Mouse (Mus musculus) ovary, postnatal 10 days (tissue): ENCODE results near the gene 1700001C19Rik.

Source experiments
- DNase-seq: peaks from one replicate; pipeline ENCODE4 v3.0.0; 2022; ENCODE audit warnings: low spot score

Gene 1700001C19Rik

DNA sequence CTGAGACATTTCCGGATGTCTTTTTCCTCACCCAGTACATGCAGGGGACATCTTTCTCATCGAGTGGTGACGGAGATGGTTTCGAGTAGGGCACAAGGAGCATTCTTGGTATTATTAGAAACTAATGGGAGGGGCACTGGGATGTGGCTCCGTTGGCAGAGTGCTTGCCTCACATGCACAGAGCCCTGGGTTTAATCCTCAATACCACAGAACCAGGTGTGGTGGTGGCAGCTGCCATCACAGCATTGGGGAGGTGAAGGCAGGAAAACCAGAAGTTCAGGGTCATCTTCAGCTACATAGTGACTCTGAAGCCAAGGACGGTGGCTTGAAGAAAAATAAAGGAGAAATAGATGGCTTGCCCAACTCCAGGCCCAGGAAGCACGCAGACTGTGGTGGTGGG is 25.0 kb upstream of the 1700001C19Rik start:
- no peak for DNase-seq

DNA sequence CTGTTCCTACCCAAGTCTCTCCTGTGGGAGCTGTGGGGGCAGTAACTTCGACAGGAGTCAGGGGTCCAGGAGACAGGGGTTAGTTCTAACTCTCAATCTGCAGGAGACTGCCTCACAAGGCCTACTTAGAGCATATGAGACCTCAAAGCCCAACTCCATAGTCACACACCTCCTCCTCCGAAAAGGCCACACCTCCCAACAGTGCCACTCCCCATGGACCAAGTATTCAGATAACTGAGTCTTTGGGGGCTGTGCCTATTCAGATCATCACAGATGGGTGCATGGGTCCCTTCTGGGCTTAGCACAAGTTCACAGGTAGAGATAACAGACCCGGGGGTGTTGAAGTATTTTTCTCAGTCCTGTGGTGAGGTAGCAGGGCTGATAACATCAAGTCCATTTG is 24.5 kb upstream of the 1700001C19Rik start:
- no peak for DNase-seq

DNA sequence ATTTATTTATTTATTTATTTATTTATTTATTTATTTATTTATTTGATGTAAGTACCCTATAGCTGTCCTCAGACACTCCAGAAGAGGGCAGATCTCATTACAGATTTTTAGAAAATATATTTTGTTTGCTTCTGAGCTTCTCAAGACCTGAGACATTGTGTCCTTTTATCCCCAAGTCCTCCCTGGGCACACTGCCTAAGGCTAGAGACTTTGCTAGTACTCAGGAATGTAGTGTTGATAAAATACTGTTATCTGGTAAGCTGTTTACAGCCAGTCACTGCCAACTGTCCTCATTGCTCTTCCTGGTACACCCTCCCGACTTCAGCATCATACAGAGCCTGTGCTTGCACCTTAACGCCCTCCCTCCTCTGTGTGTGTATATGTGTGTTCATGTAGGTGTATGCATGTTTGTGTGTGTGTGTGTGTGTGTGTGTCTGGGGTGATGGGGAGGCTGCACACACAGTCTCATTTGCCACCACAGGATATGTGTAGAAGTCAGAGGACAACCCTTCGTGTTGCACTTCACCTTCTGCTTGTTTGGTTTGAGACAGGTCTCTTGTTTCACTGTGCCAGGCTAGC is 22.3 kb upstream of the 1700001C19Rik start:
- no peak for DNase-seq

DNA sequence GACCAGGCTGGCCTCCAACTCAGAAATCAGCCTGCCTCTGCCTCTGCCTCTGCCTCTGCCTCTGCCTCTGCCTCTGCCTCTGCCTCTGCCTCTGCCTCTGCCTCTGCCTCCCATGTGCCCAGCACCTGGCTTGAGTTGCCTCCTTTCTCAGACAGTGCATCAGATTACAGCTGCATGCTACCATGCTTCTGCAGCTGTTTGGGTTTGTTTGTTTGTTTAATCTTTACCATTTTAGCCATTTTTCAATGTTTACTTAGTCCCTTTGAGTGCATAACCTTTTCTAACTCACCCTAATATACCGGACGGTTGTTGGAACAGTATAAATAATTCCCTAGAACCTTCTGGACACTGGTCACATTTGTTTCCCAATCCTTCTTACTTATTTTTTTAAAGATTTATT is 21.8 kb upstream of the 1700001C19Rik start:
- DNase-seq, result no peak

DNA sequence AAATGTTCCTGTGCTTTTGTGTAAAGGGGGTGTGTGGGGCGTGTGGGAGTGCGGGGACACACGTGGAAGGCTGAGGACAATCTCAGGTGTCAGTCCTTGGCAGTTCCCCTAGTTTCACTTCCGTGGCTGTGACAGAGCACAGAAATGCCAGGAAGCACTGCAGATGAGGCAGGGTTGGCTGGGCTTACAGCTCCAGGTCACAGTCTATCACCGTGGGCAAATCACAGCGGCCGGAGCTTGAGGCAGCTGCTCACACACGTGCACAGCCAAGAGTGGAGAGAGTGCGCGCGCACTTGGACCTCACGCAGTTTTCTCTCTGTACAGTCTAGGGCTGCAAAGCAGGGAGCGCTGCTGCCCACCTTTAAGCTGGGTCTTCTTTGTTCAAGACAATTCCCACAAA is 21.1 kb upstream of the 1700001C19Rik start:
- DNase-seq, result no peak

- no peak for DNase-seq
Observed at GRCm38 (mm10) chr17:47454675-47455074, 17.5 kb upstream of the 1700001C19Rik start.

GRCm38 (mm10) chr17:47452886-47453285 is 15.7 kb upstream of the 1700001C19Rik start:
- no peak for DNase-seq

- no peak for DNase-seq
Observed at GRCm38 (mm10) chr17:47450880-47451565, 13.8 kb upstream of the 1700001C19Rik start.

- no peak for DNase-seq
Observed at GRCm38 (mm10) chr17:47450239-47450638, 13.1 kb upstream of the 1700001C19Rik start.

- no peak for DNase-seq
Observed at GRCm38 (mm10) chr17:47449432-47449831, 12.3 kb upstream of the 1700001C19Rik start.

- DNase-seq, result no peak
Observed at GRCm38 (mm10) chr17:47448523-47449372, 11.6 kb upstream of the 1700001C19Rik start.

DNA sequence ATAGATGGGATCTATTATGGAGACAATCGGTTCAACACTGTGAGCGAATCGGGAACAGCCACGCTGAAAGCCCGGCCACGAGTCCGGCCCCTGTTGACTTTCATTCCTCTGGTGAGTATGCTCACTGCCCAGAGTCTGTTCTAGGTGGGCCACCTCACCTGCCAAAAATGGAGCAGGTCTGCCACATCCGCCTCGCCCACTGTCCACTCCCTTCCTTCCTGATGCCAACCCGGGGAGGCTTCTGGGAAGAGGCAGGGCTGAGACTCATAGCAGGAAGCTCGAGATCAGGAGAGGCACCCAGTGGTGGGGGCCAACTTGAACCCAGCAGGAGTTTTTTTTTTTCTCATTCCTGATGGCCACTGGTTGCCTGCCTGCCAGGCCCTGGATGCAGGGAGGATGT is 9.4 kb upstream of the 1700001C19Rik start:
- DNase-seq, result no peak

GRCm38 (mm10) chr17:47446025-47446424 is 8.8 kb upstream of the 1700001C19Rik start:
- no peak for DNase-seq

DNA sequence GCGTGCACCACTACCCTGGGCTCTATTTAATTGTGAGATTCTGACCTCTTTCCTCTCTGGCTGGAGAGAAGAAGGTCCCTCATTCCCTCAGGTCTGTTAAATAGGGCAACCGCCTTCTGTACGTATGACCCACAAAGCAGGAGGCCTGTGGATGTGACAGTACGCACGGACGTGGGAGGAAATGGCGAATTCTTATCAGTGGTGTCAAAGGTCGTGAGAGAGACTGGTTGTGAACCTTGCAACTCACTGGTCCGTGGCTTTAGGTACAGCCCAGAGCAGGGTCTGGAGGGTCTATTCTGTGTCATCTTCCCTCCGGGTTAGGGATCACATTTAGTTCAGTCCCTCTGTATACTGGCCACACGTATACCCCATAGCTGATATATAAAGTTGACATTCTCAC is 8.3 kb upstream of the 1700001C19Rik start:
- DNase-seq, result no peak

DNA sequence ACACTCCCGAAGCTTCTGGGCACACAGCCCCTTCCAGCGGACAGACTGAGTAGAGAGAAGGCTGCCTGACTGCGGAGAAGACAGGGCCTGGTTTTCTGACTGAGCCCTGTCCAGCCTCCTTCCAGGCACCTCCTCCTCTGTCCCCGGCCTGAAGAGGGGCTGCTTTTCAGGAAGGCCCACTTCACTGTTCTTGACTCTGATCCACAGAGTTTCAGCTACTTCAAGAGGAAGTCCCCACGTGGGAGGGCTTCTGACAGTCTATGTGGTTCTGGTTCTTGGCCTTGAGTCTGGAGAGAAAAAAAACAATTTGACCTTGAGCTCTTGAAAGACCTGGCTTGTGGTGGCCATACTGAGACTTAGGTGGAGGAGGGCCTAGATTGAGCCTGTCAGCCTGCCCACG is 6.9 kb upstream of the 1700001C19Rik start:
- DNase-seq, result no peak

GRCm38 (mm10) chr17:47442271-47442670 is 5.1 kb upstream of the 1700001C19Rik start:
- no peak for DNase-seq

GRCm38 (mm10) chr17:47441296-47442051 is 4.3 kb upstream of the 1700001C19Rik start:
- DNase-seq, result no peak

- DNase-seq, result no peak
Observed at GRCm38 (mm10) chr17:47440359-47440890, 3.2 kb upstream of the 1700001C19Rik start.

- DNase-seq, result no peak
Observed at GRCm38 (mm10) chr17:47439396-47440028, 2.3 kb upstream of the 1700001C19Rik start.

GRCm38 (mm10) chr17:47438611-47439010 is 1.4 kb upstream of the 1700001C19Rik start:
- no peak for DNase-seq

GRCm38 (mm10) chr17:47436156-47436906 is 845 bp downstream of the 1700001C19Rik start, which contains the start of gene AI661453:
Gene AI661453 (plus strand): TSS chr17:47436615.
- no peak for DNase-seq
